Mouse (Mus musculus): ENCODE measurements at regions not wholly inside any gene's neighbourhood (a gene's known extent, or its start where the extent isn't known, plus 50 kb on each side); places are given as distances from the start of the nearest gene placed in this dataset.

- no peak for DNase-seq (ENCODE audit: extremely low read depth, insufficient read length, low spot score)
Measured at GRCm38 (mm10) chr8:53954476-53955158, 122.8 kb upstream of the Vegfc start.

GRCm38 (mm10) chr8:53956148-53956547 is 121.3 kb upstream of the Vegfc start:
- no peak for DNase-seq (ENCODE audit: extremely low read depth, insufficient read length, low spot score)

DNA sequence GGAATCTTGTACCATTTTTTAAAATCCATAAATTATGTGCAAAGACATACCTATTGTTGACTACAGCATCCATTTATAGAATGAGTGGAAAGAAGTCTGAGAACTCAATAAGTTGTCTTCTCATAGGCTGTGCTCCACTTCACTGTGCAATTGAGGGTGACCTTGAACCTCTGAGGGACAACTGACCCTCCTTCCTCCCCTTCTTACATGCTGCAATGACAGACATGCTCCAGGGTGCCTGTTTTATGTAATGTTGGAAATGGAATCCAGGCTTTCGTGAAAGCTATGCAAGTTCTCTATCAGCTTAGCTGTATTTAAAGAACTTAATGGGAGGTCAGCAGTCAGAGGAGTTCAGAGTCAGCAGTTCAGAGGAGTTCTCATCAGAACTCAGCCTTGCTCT is 118.9 kb upstream of the Vegfc start:
- DNase-seq (ENCODE audit: extremely low read depth, insufficient read length, low spot score): no peak

- DNase-seq (ENCODE audit: extremely low read depth, insufficient read length, low spot score): no peak
Measured at GRCm38 (mm10) chr8:53962993-53963392, 114.4 kb upstream of the Vegfc start.

GRCm38 (mm10) chr8:53984296-53984695 is 93.1 kb upstream of the Vegfc start:
- DNase-seq (ENCODE audit: extremely low read depth, insufficient read length, low spot score): no peak

DNA sequence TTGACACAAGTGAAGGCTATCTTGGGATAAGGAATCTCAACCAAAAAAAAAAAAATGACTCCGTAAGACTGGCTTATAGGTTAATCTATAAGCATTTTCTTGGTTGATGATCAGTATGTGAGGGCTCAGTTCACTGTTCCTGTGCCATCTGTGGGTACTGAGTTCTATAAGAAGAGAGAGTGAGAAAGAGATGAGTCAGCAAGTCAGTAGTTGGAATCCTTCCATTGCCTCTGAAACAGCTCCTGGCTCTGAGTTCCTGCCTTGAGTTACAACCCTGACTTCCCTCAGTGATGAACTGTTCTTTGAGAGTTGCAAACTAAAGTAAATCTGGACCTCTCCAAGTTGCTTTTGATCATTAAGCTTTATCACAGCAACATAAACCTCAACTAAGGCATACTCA is 91.7 kb upstream of the Vegfc start:
- DNase-seq (ENCODE audit: extremely low read depth, insufficient read length, low spot score): no peak

GRCm38 (mm10) chr8:53994208-53994607 is 83.2 kb upstream of the Vegfc start:
- no peak for DNase-seq (ENCODE audit: extremely low read depth, insufficient read length, low spot score)

DNA sequence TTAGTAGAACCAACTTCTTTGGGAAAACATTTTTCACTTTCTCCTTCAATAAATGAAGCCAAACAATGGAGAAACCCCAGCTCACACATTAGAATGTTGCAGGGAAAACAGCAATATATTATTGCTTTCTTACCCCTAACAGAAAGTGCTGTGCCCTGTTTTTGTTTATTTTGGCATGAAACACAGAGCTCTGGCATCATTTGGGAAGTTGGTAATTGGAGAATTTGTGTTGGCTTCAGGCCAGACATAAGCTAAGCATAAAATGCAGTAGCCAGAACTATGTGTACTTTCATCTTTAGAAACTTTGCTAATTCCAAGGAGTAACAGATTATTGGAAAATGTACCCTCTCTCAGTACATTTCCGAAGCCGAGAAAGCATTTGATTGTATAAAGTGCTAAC is 79.9 kb upstream of the Vegfc start:
- DNase-seq (ENCODE audit: extremely low read depth, insufficient read length, low spot score): peak; percentile 4

DNA sequence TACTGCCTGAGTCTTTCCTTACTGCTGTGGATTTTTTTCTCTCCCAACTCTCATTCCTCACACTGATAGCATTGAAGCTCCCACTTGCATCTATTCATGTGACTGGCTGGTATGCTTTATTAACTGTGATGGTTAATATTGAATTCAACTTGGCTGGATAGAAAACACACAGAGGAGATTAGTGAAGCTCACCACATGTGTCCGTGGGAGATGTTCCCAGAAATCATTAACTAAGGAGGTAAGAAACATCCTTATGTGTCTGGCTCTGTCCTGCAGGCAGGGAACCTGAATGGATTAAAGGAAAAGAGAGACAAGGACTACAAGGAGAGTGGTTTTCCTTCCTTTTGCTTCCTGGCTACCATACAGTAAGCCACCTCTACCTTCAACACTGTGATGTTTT is 74.5 kb upstream of the Vegfc start:
- no peak for DNase-seq (ENCODE audit: extremely low read depth, insufficient read length, low spot score)

- no peak for DNase-seq (ENCODE audit: extremely low read depth, insufficient read length, low spot score)
Measured at GRCm38 (mm10) chr8:54014096-54014495, 63.3 kb upstream of the Vegfc start.

- DNase-seq (ENCODE audit: extremely low read depth, insufficient read length, low spot score): no peak
Measured at GRCm38 (mm10) chr8:54018535-54019165, 58.8 kb upstream of the Vegfc start.
